Mouse (Mus musculus) adrenal gland, postnatal 25 days (tissue): ENCODE results near the gene Hagh. TPM values are rescaled to one million over a fixed set of nuclear protein-coding genes. Genes with fewer than 3 reads are reported as not detected.

Experiments
- DNase-seq: peaks from one replicate; pipeline ENCODE4 v3.0.0; 2021; ENCODE audit warnings: mixed read lengths
- total RNA-seq: library from RNA; stranded (reverse); gene quantifications from 2 replicates; pipeline ENCODE4 v1.2.3, GENCODE M21; 2021

Hagh gene
- total RNA-seq, 1 experiment from 2014 or later, result 88.2 TPM

DNA sequence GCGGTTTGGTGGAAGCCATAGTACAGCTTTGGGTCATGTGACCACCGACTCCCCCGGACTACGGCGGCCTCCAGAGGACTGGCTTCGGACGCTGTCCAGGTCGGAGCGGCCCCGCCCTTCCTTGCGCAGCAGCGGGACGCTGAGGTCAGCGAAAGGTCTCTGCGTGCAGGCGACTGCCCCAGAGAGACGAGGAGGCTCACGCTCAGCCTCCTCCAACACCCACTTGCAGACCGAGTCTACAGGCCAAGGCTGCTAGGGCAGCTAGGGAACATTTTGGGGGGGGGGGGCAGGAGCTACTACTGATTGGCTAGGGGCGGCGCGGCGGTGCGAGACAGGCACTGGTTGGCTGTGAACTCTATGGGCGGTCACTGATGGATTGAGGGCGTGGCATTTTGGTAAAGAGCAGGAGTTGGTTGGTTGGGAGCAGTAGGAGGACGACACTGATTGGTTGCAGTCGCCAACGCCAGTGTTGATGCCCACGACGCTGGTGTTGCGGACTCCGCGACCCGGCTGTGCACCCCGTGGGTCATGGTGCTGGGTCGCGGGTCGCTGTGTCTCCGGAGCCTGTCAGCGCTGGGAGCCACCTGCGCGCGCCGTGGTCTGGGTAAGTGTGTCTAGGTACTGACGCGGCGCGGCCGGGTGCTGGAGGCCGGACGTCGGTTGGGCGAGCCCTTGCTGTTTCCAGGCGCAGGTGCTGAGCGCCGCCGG is 10.3 kb downstream of the Hagh start, which contains the start of gene Fahd1:
Gene Fahd1, minus strand, starts transcription at position 300 of the 708 bp plus-strand sequence.
- peak; percentile 91 for DNase-seq

DNA sequence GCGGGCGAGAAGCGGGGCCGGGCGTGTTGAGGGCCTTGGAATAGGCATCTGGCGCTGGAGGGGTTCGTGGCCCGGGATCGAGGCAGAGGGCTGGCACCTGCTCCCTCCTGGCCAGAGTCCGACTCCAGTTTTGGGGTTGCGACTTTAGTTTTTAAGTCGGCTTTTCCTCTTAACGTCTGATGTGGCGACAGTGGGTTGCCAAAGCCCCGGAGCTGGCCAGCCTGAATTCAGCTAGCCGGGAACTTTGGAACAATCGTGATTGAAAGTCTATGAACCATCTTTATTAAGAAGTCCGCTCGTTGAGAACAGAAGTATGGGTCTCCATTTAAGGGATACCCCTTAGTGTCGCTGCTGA is 10.8 kb downstream of the Hagh start:
- DNase-seq, result no peak

DNA sequence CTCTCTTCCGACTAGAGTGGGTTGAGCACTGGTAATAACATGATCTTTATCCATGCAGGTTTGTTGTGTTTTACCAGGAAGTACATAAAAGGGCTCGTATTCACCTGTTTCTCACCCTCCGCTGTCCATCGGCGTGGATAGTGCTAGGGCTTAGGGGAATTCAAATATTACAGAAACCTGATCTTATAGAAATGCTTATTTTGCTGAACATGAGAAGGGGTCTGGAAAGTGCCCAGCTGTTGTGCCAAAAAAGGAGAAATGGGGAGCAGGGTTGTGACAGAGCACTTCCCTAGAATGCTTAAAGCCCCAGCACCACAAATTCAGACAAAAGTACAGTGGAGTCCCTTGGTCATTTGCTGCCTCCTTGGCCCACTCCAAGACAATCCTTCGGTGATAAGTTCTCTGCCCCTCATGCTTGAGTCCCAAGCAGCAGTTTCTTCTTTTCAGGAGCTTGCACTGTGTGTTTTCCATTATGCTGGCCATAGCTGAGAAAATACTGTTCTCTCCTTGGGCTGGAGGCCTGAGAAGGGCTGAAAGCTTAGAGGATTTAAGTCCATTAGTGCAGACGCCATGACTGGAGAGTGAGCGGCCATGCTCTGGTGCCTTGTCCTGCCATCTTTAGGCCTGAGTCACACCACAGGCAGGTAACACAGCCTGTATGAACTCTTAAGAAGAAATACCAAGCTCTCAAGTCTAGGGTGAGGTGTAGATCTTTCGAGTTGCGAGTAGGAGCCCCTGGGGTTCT is 11.6 kb downstream of the Hagh start:
- no peak for DNase-seq

DNA sequence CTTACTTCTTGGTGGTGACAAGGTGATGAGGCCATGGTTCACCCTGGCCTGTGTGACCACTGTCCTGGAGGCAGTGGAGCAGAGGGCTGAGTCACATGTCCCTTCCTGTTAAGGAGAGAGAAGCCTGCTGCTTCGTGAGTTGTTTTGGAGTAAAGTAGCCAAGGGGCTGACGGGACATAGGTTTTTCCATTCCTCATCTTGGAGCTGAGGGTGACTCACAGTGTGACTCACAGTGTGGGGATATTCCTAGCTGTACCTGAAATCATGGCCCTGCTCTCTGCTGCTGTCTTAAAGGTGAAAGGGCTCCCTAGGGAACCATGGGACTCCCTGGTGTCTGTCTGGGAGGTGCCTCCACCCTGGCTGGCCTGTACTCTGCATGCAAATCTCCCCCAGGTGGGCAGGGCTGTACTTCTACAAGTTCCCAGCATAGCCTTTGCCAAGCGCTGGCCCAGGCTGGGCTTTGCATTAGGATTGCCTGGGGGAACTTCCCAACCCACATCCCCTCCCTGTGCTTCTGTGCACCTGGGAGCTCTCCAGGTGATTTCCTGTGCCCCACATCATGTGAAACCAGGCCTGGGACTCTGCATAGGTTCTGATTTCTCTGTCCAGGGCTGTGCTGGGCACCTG is 16.0 kb downstream of the Hagh start:
- DNase-seq, result no peak

DNA sequence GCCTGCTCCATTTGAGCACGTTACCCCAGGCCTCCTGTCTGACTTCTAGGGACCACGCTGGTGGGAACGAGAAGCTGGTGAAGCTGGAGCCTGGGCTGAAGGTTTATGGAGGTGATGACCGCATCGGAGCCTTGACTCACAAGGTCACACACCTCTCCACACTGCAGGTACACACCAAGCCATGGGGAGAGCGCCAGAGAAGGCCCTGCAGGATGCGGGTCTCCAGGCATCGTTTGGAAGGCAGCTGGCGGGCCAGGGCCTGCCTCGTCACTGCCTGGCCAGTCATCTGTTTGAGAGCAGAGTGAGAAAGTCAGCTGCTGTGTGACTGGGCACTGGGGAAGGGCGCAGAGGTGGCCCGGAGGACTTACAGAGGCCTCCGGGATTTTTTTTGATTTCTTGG is 16.6 kb downstream of the Hagh start:
- no peak for DNase-seq

DNA sequence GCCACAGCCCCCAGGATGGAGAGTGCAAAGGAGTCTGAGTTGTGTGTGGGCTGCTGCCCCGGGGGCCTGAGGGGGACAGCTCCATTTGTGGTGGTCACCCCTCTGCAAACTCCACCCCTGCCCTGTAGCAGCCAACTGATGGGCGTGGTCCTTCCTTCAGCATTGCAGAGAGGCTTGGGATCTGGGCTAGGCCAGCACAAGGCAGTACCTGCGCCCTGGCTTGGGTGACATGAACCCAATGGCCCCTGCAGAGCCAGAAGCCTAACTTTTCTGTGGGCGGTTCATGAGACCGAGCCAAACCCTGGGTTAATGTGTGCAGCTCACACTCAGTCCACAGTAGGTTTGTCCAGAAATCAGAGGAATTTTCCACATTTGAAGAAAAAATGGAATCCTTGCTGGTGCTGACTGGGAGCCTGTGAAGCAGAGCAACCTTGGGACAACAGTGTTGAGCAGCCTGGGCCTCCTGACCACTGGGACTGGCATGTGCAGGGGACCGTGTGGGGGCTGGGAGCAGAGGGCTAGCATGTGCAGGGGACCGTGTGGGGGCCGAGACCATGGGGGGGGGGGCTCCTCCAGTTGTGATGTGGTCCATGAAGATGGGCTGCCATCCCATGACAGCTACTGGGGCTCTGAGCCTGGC is 18.0 kb downstream of the Hagh start:
- no peak for DNase-seq

DNA sequence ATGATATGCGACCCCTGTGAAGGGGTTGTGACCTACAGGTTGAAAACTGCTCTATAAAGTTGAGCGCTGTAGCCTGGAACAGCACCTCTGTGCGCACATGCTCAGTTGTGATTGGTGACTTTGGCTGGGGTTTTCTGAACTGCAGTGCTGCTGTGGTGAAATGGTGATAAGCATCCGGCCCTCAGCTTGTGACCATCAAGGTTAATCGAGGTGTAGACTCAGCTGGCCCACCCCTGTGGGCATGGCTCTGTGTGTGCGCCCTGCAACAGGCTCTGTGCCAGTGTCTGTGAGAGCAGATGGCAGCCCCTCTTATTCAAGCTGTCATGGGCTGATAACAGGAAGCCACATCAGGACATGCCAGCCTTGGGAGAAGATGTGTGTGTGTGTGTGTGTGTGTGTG is 19.0 kb downstream of the Hagh start:
- DNase-seq, result no peak

DNA sequence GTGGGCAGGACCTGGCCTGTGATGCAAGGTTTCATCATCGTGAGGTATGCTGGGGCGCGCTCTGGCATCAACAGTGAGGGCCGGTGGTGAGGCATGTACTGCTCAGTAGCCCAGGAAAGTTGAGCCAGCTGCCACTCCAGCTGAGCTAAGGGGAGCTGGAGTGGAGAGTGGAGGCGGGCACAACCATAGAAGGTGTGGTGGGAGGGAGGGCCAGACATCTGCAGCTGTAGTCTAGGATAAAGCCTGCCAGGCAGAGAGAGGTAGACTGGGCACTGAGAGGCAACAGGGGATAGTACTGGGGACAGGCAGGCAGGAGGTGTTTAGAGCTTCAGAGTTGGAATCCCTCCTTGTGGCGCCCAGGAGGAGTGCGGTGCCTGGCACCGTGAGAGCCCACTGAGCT is 20.1 kb downstream of the Hagh start:
- no peak for DNase-seq

DNA sequence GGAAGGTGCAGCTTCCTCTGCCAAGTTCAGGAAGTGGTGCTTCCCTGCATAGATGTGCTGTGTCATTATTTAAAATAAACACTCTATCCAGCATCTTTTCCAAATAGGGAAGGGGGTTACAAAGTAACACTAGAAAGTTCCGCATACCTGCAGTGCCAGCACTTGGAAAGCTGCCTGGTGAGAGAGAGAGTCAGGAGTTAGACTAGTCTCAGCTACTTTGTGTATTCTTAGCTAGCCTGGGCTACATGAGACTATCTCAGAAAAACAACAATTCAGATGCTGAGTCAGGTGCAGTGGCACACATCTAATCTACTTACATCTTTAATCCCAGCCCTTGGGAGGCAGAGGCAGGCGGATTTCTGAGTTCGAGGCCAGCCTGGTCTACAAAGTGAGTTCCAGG is 21.8 kb downstream of the Hagh start:
- DNase-seq, result no peak

DNA sequence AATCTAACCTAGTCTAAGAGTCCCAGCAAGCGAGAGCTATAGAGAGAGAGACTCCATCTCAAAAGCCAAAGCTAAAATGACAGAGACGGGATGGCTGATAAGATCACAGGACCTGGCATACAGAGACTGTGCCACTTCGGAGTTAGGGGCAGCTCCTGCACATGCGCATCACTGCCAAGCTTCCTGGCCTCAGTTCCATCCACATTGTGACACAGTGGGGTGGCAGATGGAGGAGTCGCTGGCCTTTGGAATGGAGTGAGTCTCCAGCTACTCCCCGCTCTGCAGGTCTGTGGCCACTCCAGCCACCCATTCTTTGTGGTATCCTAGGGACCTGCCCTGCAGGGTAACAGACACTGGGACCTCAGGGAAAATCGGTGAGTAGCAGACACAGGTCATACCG is 25.8 kb downstream of the Hagh start, which contains the start of gene Igfals:
Gene Igfals, plus strand, starts transcription at position 222 of the 400 bp plus-strand sequence.
- DNase-seq, result no peak

DNA sequence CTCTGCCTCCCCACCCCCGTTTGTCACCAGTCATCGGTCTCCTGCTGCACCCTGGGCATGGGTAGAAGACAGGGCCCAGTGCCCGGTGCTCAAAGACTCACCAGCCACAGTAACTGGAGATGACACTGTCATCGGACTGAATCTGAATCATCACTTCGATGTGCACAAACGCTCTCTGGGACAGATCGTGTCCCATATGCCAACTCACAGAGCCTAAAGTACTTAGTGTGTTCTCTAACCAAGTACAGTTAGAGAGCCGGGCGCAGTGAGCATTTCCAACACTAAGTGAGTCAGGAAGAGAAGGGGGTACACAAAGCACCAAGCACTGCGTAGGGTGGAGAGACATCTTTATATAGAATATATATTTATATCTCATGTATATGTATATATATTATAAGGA is 28.0 kb downstream of the Hagh start:
- no peak for DNase-seq

DNA sequence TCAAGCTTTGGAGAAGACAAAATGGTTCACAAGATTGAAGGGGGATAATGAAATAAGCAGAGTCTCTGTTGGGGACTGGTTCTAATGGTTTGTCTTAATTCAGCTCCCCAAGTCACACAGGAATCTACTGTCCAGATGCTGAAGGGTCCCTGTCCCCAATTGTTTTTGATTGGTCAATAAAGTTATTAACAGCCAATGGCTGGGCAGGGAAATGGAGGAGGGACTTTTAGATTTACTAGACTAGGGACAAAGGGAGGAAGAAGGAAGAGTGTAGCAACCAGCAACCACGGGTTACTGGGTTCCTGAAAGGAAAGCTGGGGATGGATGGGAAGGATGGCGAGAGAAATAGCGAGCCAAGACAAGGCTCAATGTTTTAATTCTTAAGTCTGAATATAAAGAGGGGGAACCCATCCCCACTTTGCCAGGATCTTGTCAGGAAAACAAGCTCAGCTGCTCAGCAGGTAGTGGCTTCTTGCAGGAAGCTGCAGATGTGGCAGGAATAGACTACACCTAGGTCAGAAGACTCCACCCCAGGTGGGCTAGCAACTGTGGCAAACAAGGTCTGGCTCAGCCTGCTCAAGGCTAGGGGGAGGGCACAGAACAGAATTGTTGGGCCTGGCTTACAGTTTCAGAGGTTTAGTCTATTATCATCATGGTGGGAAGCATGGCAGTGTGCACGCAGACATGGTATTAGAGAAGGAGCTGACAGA is 33.9 kb downstream of the Hagh start:
- no peak for DNase-seq

DNA sequence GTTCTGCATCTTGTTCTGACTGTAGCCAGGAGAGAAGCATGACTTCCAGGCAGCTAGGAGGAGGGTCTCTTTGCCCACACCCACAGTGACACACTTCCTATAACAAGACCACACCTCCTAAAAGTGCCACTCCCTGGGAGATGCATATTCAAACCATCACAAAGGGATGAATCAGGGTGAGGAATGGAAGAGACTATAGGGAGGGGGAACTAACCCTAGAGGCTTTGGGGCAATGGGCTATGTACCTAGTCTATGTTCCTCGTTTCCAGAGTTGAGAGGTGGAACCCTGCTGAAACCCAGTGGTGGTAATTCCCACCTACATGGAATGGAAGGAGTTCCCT is 34.4 kb downstream of the Hagh start:
- DNase-seq, result no peak

DNA sequence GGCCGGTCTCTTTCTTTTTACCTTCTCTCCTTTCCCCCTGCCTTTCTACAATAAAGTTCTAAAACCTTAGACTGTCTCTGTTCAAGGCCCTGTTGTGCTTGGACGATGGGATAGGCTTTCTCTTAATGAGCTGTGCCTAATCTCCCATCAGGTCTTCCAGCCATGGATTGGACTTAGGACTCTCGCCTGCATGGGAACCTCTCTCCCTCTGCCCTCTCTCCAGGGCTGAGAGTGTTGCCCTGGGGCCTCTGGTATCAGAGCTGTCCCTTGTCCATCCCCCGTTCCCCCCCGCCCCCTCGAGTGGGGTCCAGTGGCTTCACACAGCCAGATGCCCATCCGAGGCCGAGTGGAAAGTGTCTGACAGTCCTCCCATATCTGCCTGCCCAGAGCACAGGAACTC is 35.0 kb downstream of the Hagh start:
- no peak for DNase-seq

DNA sequence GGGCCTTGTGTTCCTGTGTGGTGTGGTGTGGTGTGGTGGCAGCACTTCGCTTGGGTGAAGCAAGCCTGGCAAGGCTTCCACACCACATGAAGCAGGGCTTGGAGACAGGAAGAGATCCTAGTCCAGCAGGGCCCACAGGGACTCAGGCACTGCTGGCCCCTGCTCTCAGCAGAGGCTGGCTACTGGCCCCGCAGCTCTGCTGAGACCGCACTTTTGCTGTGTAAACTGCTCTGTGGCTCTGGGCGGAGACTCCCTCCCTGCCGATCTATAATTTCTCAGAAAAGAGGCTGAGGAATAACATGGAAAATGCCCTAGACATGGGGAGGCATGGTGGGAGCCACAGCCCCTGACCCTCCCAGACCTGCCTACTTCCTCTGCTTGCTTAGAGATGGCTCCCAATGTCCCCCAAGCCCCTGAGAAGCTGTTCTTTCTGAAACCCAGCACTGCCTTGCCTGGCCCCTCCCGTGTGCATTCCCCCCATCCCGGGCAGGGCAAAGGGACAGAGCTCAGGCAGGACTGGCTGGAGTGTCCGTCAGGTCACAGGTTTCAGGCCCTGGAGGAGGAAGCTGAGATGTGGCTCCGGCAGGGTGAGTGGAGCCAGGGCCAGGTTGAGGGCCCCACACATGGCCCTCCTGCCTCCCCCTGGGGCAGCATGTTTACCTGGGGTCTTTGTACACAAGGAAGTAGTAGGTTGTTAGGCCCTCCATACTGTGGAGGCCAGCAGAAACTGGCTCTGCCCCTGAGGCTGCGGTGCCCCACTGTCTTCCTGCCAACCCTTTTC is 37.6 kb downstream of the Hagh start:
- no peak for DNase-seq

DNA sequence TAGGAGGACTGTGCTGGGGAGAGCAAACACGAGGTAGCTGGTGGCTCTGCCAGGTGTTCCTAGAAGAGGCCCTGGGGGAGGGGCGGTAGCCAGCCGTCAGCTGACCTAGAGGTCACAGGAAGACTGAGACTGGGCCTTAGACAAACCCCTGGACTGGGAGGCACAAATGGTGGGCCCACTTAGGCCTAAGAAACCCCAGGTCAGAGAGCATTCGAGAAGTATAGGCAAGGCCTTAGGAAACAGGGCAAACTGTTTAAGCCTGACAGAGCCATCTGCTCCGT is 38.1 kb downstream of the Hagh start:
- no peak for DNase-seq

DNA sequence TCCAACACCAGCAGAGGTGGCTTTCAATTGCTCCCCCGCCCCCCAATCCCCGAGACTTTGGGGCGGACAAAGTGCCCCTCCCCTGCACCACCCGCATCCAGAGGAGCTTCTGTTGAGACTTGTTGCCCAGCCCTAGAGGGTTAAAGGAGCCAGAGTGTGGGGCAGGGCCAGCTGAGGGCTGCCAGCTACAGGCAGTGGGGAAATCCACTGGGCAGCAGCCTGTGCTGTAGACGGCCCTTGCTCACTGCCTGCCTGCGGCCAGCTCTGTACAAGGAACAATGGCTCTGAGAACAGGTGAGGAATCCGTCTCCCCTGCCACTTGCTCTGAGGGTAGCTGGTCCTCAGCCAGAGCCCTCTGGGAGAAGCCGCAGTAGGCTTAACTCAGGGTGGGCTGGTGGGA is 38.6 kb downstream of the Hagh start:
- DNase-seq, result no peak

DNA sequence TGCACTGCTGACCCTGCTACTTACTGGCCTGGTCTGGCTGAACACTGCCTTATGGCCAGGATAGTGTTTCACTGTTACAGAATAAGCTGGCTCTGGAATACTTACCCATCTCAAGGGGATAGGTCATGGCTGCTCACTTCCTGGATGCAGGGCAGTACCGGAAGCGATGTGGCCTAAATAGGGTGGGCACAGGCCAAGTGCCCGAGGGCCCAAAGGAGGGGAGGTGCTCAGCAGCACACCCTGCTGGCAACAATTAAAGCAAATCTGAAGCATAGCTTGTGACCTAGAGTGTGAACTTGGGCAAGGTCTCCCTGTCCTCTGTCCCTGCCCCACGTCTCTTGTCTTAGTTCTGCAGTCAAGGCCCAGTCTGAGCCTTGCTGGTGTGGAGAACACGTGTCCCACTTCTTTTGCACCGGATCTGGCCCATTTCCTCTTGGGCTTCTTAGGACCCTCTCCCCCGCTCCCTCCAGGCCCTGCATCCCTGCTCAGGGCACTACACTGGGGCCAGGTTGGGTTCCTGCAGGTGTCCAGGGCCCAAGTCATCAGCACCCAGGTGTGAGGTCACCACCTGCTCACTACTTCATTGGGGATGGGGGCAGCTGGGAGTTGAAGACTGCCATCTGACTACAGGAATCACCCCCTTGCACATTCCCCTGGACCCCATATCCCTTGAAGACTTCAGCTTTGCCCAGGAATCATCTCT is 41.9 kb downstream of the Hagh start:
- DNase-seq, result no peak

DNA sequence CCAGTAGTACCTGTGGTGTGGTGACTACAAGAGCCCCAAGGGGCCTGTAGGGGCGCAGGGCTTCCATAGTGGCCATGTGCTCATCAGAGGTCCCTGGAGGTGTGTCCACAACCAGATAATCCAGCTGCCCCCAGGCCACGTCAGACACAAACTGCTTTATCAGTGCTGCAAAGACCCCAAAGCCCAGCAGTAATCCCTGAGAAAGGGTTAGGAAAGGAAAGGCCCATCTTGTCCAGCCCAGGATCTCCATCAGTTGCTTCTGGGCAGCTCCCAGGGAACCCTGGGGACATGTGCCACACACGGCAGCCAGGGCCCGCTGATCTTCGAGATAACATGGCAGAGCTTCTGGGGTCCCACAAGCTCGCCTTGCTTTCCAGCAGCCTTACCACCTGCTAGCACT is 44.4 kb downstream of the Hagh start:
- no peak for DNase-seq

DNA sequence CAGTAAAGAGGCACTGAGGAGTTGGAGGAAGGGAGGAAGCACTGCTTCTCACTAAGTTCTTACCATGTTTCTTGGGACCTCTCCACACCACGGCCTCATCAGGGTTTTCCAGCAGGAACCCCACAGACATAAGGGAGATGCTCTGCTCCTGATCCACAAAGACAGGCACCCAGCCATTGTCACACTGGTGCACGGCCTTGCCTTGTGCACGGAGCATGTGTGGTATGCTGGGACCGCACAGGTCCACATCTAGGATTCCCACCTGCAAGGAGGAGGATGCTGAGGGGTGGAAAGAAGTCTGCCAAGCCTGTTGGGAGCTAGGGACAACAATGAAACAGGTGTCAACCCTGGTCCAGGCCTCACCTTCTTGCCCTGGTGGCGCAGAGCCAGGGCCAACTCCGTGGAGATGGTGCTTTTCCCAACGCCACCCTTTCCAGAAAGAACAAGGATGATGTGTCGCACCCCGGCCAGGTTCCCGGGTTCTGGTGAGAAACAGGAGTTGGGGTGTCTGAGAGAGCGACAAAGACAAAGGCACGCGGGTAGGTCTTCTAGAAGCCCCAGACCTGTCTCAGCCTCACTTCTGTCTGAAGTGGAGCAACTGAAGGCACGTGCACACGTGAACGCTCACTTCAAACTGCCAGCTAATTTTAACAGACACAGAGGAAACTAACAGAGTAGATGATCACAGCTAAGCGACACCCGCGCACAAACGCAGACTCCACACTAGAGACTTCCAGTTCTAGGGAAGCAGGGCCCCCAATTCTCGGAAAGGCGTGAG is 45.6 kb downstream of the Hagh start:
- DNase-seq, result no peak
